Mouse (Mus musculus): ENCODE measurements around the gene Krt71.
"Not testable (repeated sequence)": the region's sequence is repeated elsewhere in the genome, so short reads cannot be mapped to it uniquely, and the experiment has no call there.

The Krt71 gene

DNA sequence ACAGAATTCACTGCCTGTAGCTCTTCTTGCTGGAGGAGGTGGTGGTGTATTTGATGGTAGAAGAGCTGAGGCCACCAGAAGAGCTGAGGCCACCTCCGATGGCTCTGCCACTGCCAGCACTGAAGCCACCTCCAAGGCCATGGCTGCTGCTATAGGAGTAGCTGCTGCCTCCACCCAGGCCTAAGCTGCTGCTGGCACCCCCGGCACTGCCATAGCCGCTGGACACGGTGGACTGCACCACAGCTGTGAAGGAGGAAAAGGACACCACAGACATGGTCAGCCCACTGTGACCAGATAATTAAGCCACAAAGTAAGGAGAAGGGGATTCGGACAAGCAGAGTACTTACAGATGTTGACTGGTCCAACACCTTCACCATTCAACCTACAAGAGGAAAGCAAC is 52.4 kb downstream of the Krt71 start:
- in situ Hi-C loops (cut with MboI; ENCODE audit: low sequenced_read_pairs): not testable (repeated sequence)

DNA sequence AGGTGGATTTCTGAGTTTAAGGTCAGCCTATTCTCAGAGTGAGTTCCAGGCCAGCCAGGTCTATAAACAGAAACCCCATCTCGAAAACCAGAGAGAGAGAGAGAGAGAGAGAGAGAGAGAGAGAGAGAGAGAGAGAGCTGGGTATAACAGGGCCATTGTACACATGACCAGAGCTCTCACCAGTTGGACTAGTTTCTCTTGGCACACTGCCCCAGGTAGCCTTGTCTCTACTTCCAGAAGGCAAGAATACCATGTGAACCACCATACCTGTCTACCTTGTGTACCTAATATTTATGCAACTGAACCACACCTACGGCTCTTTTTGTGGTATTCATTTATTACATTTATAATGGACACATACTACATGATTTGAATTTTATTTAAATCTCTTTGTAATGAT is 54.7 kb downstream of the Krt71 start:
- in situ Hi-C loops (cut with MboI; ENCODE audit: low sequenced_read_pairs): no loop called here
